Mouse (Mus musculus): ENCODE measurements around the gene Gja6. TPM values are rescaled to one million over a fixed set of nuclear protein-coding genes. Genes with fewer than 3 reads are reported as not detected.
A peak's percentile ranks its signal among the peaks of the same experiment; 100 is the strongest.

Gene Gja6
- under 1 TPM in 1 of 2 experiments, not detected in 1; 0.23 TPM for total RNA-seq (2021)
- long read RNA-seq, experiment 1: 0 reads
- long read RNA-seq, experiment 2: 0 reads

- no peak for DNase-seq
Measured at GRCm38 (mm10) chrX:160906952-160907351, at the start of gene Gja6. TSS of gene Gja6 (minus strand) at chrX:160907052.

GRCm38 (mm10) chrX:160949583-160949982 is 42.7 kb upstream of the Gja6 start:
- no peak for DNase-seq

GRCm38 (mm10) chrX:160944722-160945121 is 37.9 kb upstream of the Gja6 start:
- no peak for DNase-seq

GRCm38 (mm10) chrX:160935541-160935940 is 28.7 kb upstream of the Gja6 start:
- DNase-seq: peak; percentile 19 to 34

- DNase-seq: no peak
Measured at GRCm38 (mm10) chrX:160930656-160931055, 23.8 kb upstream of the Gja6 start.

GRCm38 (mm10) chrX:160928870-160929269 is 22.0 kb upstream of the Gja6 start:
- no peak for DNase-seq

GRCm38 (mm10) chrX:160919022-160919637 is 12.3 kb upstream of the Gja6 start:
- no peak for DNase-seq

GRCm38 (mm10) chrX:160906477-160906876 is 375 bp downstream of the Gja6 start:
- DNase-seq: no peak

- no peak for DNase-seq
Measured at GRCm38 (mm10) chrX:160905913-160906312, 939 bp downstream of the Gja6 start.

- DNase-seq: no peak
Measured at GRCm38 (mm10) chrX:160905041-160905678, 1.7 kb downstream of the Gja6 start.

- no peak for DNase-seq
Measured at GRCm38 (mm10) chrX:160901118-160901517, 5.7 kb downstream of the Gja6 start.

GRCm38 (mm10) chrX:160892077-160892476 is 14.8 kb downstream of the Gja6 start:
- DNase-seq: no peak

GRCm38 (mm10) chrX:160886301-160886700 is 20.6 kb downstream of the Gja6 start:
- DNase-seq: no peak

GRCm38 (mm10) chrX:160866576-160866975 is 40.3 kb downstream of the Gja6 start:
- DNase-seq: no peak

- no peak for DNase-seq
Measured at GRCm38 (mm10) chrX:160865022-160865421, 41.8 kb downstream of the Gja6 start.

- no peak for DNase-seq
Measured at GRCm38 (mm10) chrX:160863689-160864383, 43.0 kb downstream of the Gja6 start.

Other genes with a start within 250 kb of the Gja6 start
- not detected for gene Ppef1, start 171.3 kb downstream of the Gja6 start, total RNA-seq (2021)
- under 1 TPM; 0.12 to 0.18 TPM for gene Rs1, start 139.0 kb downstream of the Gja6 start, total RNA-seq (2021)
- gene Cdkl5, start 87.7 kb upstream of the Gja6 start, total RNA-seq (2021): 1 to 10 TPM; 5.1 TPM
- under 1 TPM; 0.22 to 0.51 TPM for gene Scml2, start 210.1 kb upstream of the Gja6 start, total RNA-seq (2021)

All from heart, adult 18-20 months (tissue).